Mouse (Mus musculus) thymus, adult 2 months (tissue): Measurements from ENCODE around the gene Nfkbib.

ENCODE experiments used
- CTCF ChIP-seq: fragments of 200-500 bp; IDR thresholded peaks from 2 replicates; pipeline ENCODE4 v1.5.1; 2012; ENCODE audit warnings: mild to moderate bottlenecking, control low read depth, low read length, moderate library complexity, borderline replicate concordance; ENCODE audit not compliant: control insufficient read depth, poor library complexity, insufficient read depth; ENCODE audit errors: extremely low read depth
- POLR2A ChIP-seq: fragments of 200-500 bp; IDR thresholded peaks from 2 replicates; pipeline ENCODE4 v1.6.1; 2012; ENCODE audit warnings: mild to moderate bottlenecking, low read length, control low read depth, moderate library complexity; ENCODE audit not compliant: control insufficient read depth, poor library complexity, insufficient read depth; ENCODE audit errors: extremely low read depth

GRCm38 (mm10) chr7:28770309-28770708 lies 3.0 kb upstream of the Nfkbib start:
- TF ChIP-seq CTCF (no peak), POLR2A (no peak)
